Mouse (Mus musculus) limb, embryonic 14.5 days (tissue): ENCODE measurements at regions not wholly inside any gene's neighbourhood (a gene's known extent, or its start where the extent isn't known, plus 50 kb on each side); places are given as distances from the start of the nearest gene placed in this dataset.

Source experiments
- ATAC-seq: fragments of 200-750 bp; cut with Nextera tagmentation; 2 replicates; pipeline ENCODE4 v1.8.0; 2017; ENCODE audit warnings: low read depth, moderate number of reproducible peaks, moderate TSS enrichment; ENCODE audit not compliant: low FRiP score
- DNase-seq: peaks from one replicate; pipeline ENCODE4 v3.0.0-alpha.2; 2015; ENCODE audit warnings: low spot score
- H3K27ac ChIP-seq: fragments of 300-500 bp; sonication (generic); replicated peaks from 2 replicates; pipeline ENCODE4 v1.5.1; 2014; ENCODE audit warnings: low read depth, mild to moderate bottlenecking, low read length, moderate library complexity, mixed read lengths
- H3K27me3 ChIP-seq: fragments of 300-500 bp; sonication (generic); 2 replicates; pipeline ENCODE4 v1.6.1; 2014; ENCODE audit warnings: low read length, mixed read lengths; ENCODE audit not compliant: control insufficient read depth, insufficient read depth
- H3K36me3 ChIP-seq: fragments of 300-500 bp; sonication (generic); 2 replicates; pipeline ENCODE4 v1.6.1; 2014; ENCODE audit warnings: mild to moderate bottlenecking, low read length, moderate library complexity, mixed read lengths; ENCODE audit not compliant: control insufficient read depth, insufficient read depth
- H3K4me1 ChIP-seq: fragments of 300-500 bp; sonication (generic); 2 replicates; pipeline ENCODE4 v1.6.1; 2014; ENCODE audit warnings: antibody characterized with exemption, low read length, mixed read lengths; ENCODE audit not compliant: control insufficient read depth, insufficient read depth
- H3K4me2 ChIP-seq: fragments of 300-500 bp; sonication (generic); replicated peaks from 2 replicates; pipeline ENCODE4 v1.6.1; 2014; ENCODE audit warnings: low read depth, mild to moderate bottlenecking, low read length, moderate library complexity; ENCODE audit not compliant: severe bottlenecking
- H3K4me3 ChIP-seq: fragments of 300-500 bp; sonication (generic); replicated peaks from 2 replicates; pipeline ENCODE4 v1.5.1; 2014; ENCODE audit warnings: low read length
- H3K9ac ChIP-seq: fragments of 300-500 bp; sonication (generic); 2 replicates; pipeline ENCODE4 v1.6.1; 2014; ENCODE audit warnings: mild to moderate bottlenecking, low read depth, low read length, moderate library complexity; ENCODE audit not compliant: severe bottlenecking
- H3K9me3 ChIP-seq: fragments of 300-500 bp; sonication (generic); 2 replicates; pipeline ENCODE4 v1.6.1; 2016; ENCODE audit warnings: low read length; ENCODE audit not compliant: control insufficient read depth
- POLR2A ChIP-seq: fragments of 200-500 bp; IDR thresholded peaks from 2 replicates; pipeline ENCODE4 v1.8.0; 2012; ENCODE audit warnings: inconsistent platforms, mild to moderate bottlenecking, moderate library complexity, borderline replicate concordance; ENCODE audit not compliant: insufficient read depth, insufficient read length; ENCODE audit errors: extremely low read depth
- WGBS: fragments of 180-500 bp; shearing (Covaris S2); extraction: QIAGEN DNeasy Blood & Tissue Kit; methylation state at CpG from one replicate; pipeline ENCODE4 v1.1.7; 2014; 5-methylcytosine and 5-hydroxymethylcytosine counted together

DNA sequence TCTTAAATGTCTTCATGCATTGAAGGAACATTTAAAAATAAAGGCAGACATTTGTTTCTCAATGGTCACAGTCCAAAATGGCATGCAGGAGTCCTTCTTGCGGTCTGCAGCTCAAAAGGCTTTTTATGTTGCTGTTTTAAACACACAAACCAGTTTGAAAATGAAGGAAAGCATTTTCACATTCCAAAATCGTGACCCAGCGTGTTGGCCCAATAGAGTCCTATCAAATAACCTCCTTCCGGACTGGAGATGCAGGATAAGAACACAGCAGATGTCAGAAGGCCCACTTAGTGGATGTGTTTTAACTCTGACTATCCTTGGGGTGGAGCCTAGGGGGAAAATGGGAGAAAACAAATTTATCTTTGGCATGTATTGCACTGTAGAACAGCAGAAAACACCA, 263.4 kb upstream of the Pik3r1 start:
- WGBS: 71% methylated on average over 4 of the region's 4 CpGs
- DNase-seq: no peak
- Histone ChIP-seq H3K27me3 (no peaks in the 10 kb centered on the region), H3K4me3 (no peak overlapping the region), H3K27ac (no peak overlapping the region), H3K4me1 (no peaks in the 10 kb centered on the region), H3K9ac (no peak overlapping the region), H3K4me2 (no peak overlapping the region), H3K9me3 (no peaks in the 10 kb centered on the region), H3K36me3 (no peaks in the 10 kb centered on the region)
- no peak for ATAC-seq
- TF ChIP-seq POLR2A: no peak

- no peak overlapping the region for H3K9ac ChIP-seq
- ATAC-seq: no peak
- H3K4me2 ChIP-seq: no peak overlapping the region
- TF ChIP-seq POLR2A: no peak
- H3K36me3 ChIP-seq: no peaks in the 10 kb centered on the region
- WGBS: 63% methylated on average over 4 of the region's 4 CpGs
- H3K9me3 ChIP-seq: no peaks in the 10 kb centered on the region
- no peak overlapping the region for H3K4me3 ChIP-seq
- no peak overlapping the region for H3K27ac ChIP-seq
- no peaks in the 10 kb centered on the region for H3K27me3 ChIP-seq
- H3K4me1 ChIP-seq: no peaks in the 10 kb centered on the region
- DNase-seq: no peak
These were observed 266.5 kb upstream of the Pik3r1 start for GRCm38 (mm10) chr13:102034484-102034883.

- Histone ChIP-seq H3K4me2 (no peak overlapping the region), H3K4me3 (no peak overlapping the region), H3K4me1 (no peaks in the 10 kb centered on the region), H3K27ac (no peak overlapping the region), H3K9ac (no peak overlapping the region), H3K9me3 (no peaks in the 10 kb centered on the region), H3K36me3 (no peaks in the 10 kb centered on the region), H3K27me3 (no peaks in the 10 kb centered on the region)
- WGBS: 75% methylated on average over 5 of the region's 5 CpGs
- ATAC-seq (no peak), DNase-seq (no peak)
- no peak for TF ChIP-seq POLR2A
These were observed 268.0 kb upstream of the Pik3r1 start for GRCm38 (mm10) chr13:102036001-102036400.

- no peaks in the 10 kb centered on the region for H3K4me1 ChIP-seq
- WGBS: 80% methylated on average over 7 of the region's 7 CpGs
These were observed 269.0 kb upstream of the Pik3r1 start for GRCm38 (mm10) chr13:102036819-102037624.

DNA sequence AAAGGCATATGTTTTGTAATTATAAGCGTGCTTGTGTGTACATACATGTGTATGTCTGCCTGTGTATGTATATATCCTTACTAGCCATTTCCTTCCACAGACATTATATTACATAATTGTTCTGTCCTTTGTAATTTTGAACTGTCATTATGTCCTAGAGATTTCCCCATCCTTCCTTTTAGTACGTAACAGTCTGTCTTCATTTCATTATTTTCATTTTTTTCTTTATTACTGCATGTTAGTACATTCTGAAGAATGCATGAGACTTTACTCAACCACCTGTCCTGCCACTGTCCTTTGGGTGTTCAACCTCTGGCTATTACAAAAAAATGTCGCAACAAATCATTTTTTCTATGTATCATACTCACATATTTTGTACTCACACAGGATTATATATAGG, 292.2 kb upstream of the Pik3r1 start:
- H3K9ac ChIP-seq: no peak overlapping the region
- H3K4me1 ChIP-seq: 0 out of 2 replicates have a peak, but pooled peaks cover 3% of the 10 kb centered on the region
- DNase-seq (no peak), ATAC-seq (no peak)
- H3K27ac ChIP-seq: no peak overlapping the region
- no peaks in the 10 kb centered on the region for H3K36me3 ChIP-seq
- no peaks in the 10 kb centered on the region for H3K9me3 ChIP-seq
- H3K4me2 ChIP-seq: no peak overlapping the region
- H3K27me3 ChIP-seq: no peaks in the 10 kb centered on the region
- 90% methylated on average over 3 of the region's 3 CpGs for WGBS
- no peak overlapping the region for H3K4me3 ChIP-seq
- no peak for TF ChIP-seq POLR2A

More at GRCm38 (mm10) chr13:102036819-102037624, 269.0 kb upstream of the Pik3r1 start:
- Histone ChIP-seq H3K9ac (no peak overlapping the region), H3K9me3 (no peaks in the 10 kb centered on the region), H3K4me2 (no peak overlapping the region), H3K27me3 (no peaks in the 10 kb centered on the region), H3K4me3 (no peak overlapping the region), H3K36me3 (no peaks in the 10 kb centered on the region), H3K27ac (no peak overlapping the region)
- ATAC-seq: no peak
- TF ChIP-seq POLR2A: no peak
- no peak for DNase-seq
